Mouse (Mus musculus) kidney, embryonic 15.5 days (tissue): Measurements from ENCODE around the gene Cacna1c. TPM values are rescaled to one million over a fixed set of nuclear protein-coding genes. Genes with fewer than 3 reads are reported as not detected.

Experiments used
- ATAC-seq: fragments of 200-750 bp; cut with Nextera tagmentation; replicated peaks from 2 replicates; pipeline ENCODE4 v1.8.0; 2017; ENCODE audit warnings: moderate TSS enrichment; ENCODE audit not compliant: low FRiP score
- H3K27ac ChIP-seq: fragments of 300-500 bp; sonication (generic); 2 replicates; pipeline ENCODE4 v1.5.1; 2015; ENCODE audit warnings: mild to moderate bottlenecking, inconsistent platforms
- H3K27me3 ChIP-seq: fragments of 300-500 bp; sonication (generic); 2 replicates; pipeline ENCODE4 v1.6.1; 2015; ENCODE audit warnings: inconsistent platforms
- H3K36me3 ChIP-seq: fragments of 300-500 bp; sonication (generic); 2 replicates; pipeline ENCODE4 v1.6.1; 2015; ENCODE audit warnings: inconsistent platforms
- H3K4me1 ChIP-seq: fragments of 300-500 bp; sonication (generic); 2 replicates; pipeline ENCODE4 v1.6.1; 2015; ENCODE audit warnings: inconsistent platforms
- H3K4me2 ChIP-seq: fragments of 300-500 bp; sonication (generic); 2 replicates; pipeline ENCODE4 v1.6.1; 2015; ENCODE audit warnings: moderate library complexity, mild to moderate bottlenecking, inconsistent platforms
- H3K4me3 ChIP-seq: fragments of 300-500 bp; sonication (generic); replicated peaks from 2 replicates; pipeline ENCODE4 v1.5.1; 2015; ENCODE audit warnings: mild to moderate bottlenecking, inconsistent platforms
- H3K9ac ChIP-seq: fragments of 300-500 bp; sonication (generic); 2 replicates; pipeline ENCODE4 v1.6.1; 2015; ENCODE audit warnings: mild to moderate bottlenecking, inconsistent platforms
- H3K9me3 ChIP-seq: fragments of 300-500 bp; sonication (generic); replicated peaks from 2 replicates; pipeline ENCODE4 v1.6.1; 2016; ENCODE audit warnings: inconsistent platforms
- WGBS: fragments of 180-500 bp; shearing (Covaris S2); methylation state at CpG from one replicate; pipeline ENCODE4 v1.1.7; 2015; ENCODE audit warnings: mixed read lengths; 5-methylcytosine and 5-hydroxymethylcytosine counted together
- polyA plus RNA-seq: library from polyadenylated mRNA; unstranded; fragments of >200 nt; fragmentation: Nextera tagmentation; extraction: Ambion mirVana; gene quantifications from 2 replicates; pipeline ENCODE4 v1.2.1, GENCODE M21; 2015

Cacna1c gene
- polyA plus RNA-seq, 1 experiment from 2014 or later = 2.7 TPM

DNA sequence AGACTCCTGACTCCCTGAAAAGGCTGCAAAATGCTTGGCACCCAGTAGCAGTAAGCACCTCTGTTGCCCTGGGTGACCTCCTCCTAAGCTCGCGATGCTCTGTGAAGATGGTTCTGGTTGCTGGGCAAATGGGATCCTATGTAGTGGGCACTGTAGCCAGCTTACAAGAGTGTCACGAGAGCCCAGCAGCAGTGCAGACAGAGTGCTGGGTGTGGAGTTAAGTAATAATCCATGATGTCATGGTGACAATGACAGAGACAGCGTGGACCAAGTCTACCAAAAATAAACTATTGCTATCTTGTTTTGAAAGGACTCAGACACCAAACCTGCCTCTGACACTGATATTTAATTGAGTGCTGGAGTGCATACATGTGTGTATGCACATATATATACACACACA is 5.4 kb upstream of the Cacna1c start:
- Histone ChIP-seq H3K9ac (no peak overlapping the region), H3K27me3 (no peaks in the 10 kb centered on the region), H3K9me3 (no peaks in the 10 kb centered on the region), H3K4me2 (no peak overlapping the region), H3K4me3 (no peak overlapping the region), H3K27ac (no peak overlapping the region), H3K36me3 (peaks cover 26% of the 10 kb centered on the region; the same call in 1 of the 2 replicates), H3K4me1 (no peaks in the 10 kb centered on the region)
- WGBS = 90% methylated on average over 4 of the region's 4 CpGs
- no peak for ATAC-seq

DNA sequence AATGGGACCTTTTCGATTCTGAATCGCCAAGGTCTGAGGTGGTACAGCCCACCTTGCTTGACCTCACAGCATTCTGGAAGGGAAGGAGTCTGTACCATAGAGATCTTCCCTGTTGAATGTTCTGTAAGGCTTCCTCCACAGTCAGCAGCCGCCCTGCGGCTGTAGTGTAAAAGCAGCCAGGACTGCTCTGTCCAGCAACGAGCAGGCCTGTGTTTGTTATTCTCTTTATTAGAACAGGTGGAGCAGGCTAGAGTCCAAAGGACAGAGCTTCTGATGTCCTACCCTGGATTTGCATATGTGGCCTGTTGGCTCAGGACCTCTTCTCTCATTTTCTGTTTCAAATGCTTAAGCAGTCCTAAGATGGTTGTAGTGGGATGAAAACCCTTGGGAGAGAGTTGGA is 4.1 kb upstream of the Cacna1c start:
- 66% methylated on average over 5 of the region's 5 CpGs for WGBS
- no peaks in the 10 kb centered on the region for H3K27me3 ChIP-seq
- no peak overlapping the region for H3K4me2 ChIP-seq
- ATAC-seq = no peak
- H3K36me3 ChIP-seq = peaks cover 21% of the 10 kb centered on the region; the same call in 1 of the 2 replicates
- no peaks in the 10 kb centered on the region for H3K9me3 ChIP-seq
- H3K27ac ChIP-seq = no peak overlapping the region
- H3K4me3 ChIP-seq = no peak overlapping the region
- no peak overlapping the region for H3K9ac ChIP-seq
- no peaks in the 10 kb centered on the region for H3K4me1 ChIP-seq

DNA sequence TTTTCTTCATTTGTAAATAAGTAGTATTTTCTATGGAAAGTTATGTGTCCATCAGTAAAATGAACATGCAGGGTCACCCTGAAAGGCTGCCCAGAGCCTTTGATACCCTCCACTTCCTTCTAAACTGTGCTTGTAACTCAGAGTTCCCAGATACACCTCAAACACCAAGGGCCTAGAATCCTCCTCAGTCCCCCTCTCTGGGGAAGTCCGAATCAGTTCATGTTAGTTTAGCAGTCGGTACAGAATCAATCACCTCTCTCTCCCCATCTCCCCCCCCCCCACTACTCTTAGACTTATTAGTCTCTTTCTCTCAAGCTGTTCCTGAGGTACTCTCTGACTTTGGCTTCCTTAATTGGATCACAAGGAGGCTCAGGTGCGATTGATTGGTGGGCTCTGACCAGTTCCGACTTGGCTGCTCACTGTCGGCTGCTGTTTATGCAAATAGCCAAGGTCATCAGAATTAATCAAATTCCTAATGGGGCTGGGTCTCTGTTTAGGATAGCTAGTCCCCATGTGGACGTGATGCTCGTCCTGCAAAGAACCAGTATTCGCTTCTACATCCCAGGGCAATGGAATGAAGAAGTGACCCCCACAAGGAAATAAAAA is 3.2 kb upstream of the Cacna1c start:
- WGBS = 55% methylated on average over 8 of the region's 8 CpGs
- H3K27me3 ChIP-seq = no peaks in the 10 kb centered on the region
- H3K9me3 ChIP-seq = no peaks in the 10 kb centered on the region
- no peaks in the 10 kb centered on the region for H3K4me1 ChIP-seq
- H3K27ac ChIP-seq = no peak overlapping the region
- H3K4me3 ChIP-seq = no peak overlapping the region
- H3K4me2 ChIP-seq = no peak overlapping the region
- H3K36me3 ChIP-seq = peaks cover 21% of the 10 kb centered on the region; the same call in 1 of the 2 replicates
- H3K9ac ChIP-seq = no peak overlapping the region
- no peak for ATAC-seq

GRCm38 (mm10) chr6:119198534-119199273 is 2.5 kb upstream of the Cacna1c start:
- Histone ChIP-seq H3K9me3 (no peaks in the 10 kb centered on the region), H3K36me3 (peaks cover 16% of the 10 kb centered on the region), H3K27ac (no peak overlapping the region), H3K9ac (no peak overlapping the region), H3K4me3 (no peak overlapping the region), H3K4me2 (no peak overlapping the region), H3K4me1 (peaks cover 6% of the 10 kb centered on the region), H3K27me3 (no peaks in the 10 kb centered on the region)
- WGBS = 55% methylated on average over 15 of the region's 15 CpGs
- no peak for ATAC-seq

DNA sequence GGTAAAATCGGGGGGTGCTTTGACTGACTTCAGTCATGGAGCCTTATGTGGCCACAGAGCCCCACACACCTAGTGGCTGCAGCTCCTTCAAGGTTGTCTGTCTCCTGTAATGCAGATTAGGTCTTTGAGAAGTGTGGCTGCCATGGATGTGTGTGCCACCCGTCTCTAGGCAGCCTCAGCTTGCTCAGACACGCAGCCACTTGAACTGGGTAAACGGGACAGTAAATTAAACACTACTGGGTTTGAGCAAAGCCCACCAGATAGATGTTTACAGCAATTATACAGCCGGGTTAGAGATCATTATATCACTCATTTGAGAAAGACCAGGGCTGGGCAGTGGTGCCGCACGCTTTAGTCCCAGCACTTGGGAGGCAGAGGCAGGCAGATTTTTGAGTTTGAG is 1.6 kb downstream of the Cacna1c start:
- Histone ChIP-seq H3K9ac (no peak overlapping the region), H3K36me3 (peaks cover 29% of the 10 kb centered on the region), H3K27me3 (no peaks in the 10 kb centered on the region), H3K27ac (no peak overlapping the region), H3K4me3 (no peak overlapping the region), H3K4me2 (no peak overlapping the region), H3K4me1 (peaks cover 15% of the 10 kb centered on the region), H3K9me3 (no peaks in the 10 kb centered on the region)
- no peak for ATAC-seq
- 78% methylated on average over 7 of the region's 7 CpGs for WGBS

DNA sequence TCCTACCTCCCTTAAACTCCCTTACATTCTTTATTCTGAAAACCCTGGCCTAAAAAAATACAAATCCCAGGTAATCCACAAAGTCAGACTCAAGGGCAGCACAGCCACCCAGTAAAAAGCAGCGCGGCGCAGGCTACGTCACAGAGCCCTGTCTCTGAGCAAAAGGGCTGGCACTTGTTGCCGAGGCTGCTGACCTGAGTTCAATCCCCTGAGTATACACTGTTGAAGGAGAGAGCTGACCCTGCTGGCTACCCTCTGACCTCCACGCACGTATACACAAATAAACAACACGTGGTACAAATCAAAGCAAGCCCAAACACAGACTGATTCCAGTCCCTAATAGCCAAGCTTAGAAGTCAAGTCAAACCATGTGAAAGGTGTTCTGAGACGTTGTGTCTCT is 2.1 kb downstream of the Cacna1c start:
- Histone ChIP-seq H3K9me3 (no peaks in the 10 kb centered on the region), H3K9ac (no peak overlapping the region), H3K4me1 (peaks cover 15% of the 10 kb centered on the region), H3K4me3 (no peak overlapping the region), H3K4me2 (no peak overlapping the region), H3K36me3 (peaks cover 34% of the 10 kb centered on the region), H3K27ac (0 out of 2 replicates have a peak overlapping the region, but pooled peaks have one; percentile 0), H3K27me3 (no peaks in the 10 kb centered on the region)
- no peak for ATAC-seq
- WGBS = 62% methylated on average over 9 of the region's 9 CpGs

DNA sequence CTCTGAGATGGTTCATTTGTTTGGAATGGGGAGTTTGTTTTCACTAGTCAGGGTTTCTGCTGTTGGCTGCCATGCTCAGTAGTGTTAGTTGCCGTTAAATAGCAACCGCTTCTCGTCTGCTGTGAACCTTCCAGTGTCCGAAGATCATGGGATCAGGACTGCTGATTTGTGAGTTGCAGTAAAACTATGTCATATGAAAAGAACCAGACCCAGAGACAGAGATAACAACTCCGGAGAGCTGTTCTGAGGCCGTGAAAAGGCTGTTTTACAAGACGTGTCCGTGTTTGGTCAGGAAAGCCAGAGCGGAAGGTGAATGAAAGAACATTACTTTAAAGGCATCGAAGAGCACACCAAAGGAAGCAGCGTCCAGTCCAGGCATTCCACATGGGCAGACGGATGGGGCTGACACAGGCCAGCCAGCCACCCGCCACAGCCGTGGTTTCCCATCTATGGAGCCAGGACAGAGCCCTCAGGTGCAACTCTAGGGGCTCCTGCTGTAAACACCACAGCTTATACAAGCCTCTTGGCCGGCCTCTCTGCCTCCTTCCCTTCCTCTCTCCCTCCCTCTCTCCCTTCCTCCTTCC is 2.6 kb downstream of the Cacna1c start:
- H3K27ac ChIP-seq = 0 out of 2 replicates have a peak overlapping the region, but pooled peaks have one; percentile 0
- H3K9ac ChIP-seq = no peak overlapping the region
- no peak for ATAC-seq
- H3K9me3 ChIP-seq = no peaks in the 10 kb centered on the region
- no peaks in the 10 kb centered on the region for H3K27me3 ChIP-seq
- peaks cover 34% of the 10 kb centered on the region for H3K36me3 ChIP-seq
- H3K4me2 ChIP-seq = no peak overlapping the region
- H3K4me1 ChIP-seq = peaks cover 15% of the 10 kb centered on the region
- H3K4me3 ChIP-seq = no peak overlapping the region
- WGBS = 46% methylated on average over 15 of the region's 15 CpGs

DNA sequence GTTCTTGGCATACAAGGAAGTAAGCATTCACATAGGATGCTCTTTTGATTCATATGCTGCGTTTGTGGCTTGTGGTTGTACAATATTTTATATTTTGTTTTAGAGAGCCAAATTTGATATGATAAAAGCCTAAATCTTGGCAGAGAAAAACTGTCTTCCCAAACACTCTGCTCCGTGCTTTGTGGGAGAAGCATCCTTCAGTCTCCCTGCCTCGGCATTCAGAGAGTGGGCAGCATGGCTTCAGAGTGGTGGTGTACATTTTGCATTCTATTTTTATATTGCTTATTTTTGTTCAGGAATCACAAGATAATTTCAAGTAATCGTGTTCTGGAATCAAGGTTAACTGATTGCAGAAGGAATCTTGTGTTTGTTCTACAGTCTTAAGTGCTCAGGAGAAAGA is 4.7 kb downstream of the Cacna1c start:
- Histone ChIP-seq H3K27me3 (no peaks in the 10 kb centered on the region), H3K9me3 (no peaks in the 10 kb centered on the region), H3K36me3 (peaks cover 34% of the 10 kb centered on the region), H3K27ac (no peak overlapping the region), H3K4me1 (peaks cover 15% of the 10 kb centered on the region), H3K4me3 (no peak overlapping the region), H3K4me2 (no peak overlapping the region), H3K9ac (no peak overlapping the region)
- 98% methylated on average over 4 of the region's 4 CpGs for WGBS
- ATAC-seq = no peak

DNA sequence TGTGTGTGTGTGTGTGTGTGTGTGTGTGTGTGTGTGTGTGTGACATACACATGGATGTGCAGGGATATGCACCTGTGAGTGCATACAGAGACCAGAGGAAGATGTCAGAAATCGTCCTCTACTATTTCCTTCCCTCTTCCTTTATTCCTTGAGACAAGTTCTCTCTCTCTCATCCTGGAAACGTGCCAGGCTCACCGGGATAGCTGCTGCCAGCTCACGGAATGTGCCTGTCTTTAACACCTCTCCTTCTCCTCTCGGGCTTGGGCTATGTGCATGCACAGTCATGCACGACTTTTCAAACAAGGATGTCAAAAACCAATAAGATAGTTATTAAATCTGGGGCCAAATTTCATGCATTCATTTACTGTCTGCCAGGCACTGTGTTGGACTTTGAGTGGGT is 8.6 kb downstream of the Cacna1c start:
- peaks cover 41% of the 10 kb centered on the region for H3K36me3 ChIP-seq
- H3K9ac ChIP-seq = no peak overlapping the region
- 72% methylated on average over 6 of the region's 6 CpGs for WGBS
- H3K9me3 ChIP-seq = no peaks in the 10 kb centered on the region
- H3K4me2 ChIP-seq = no peak overlapping the region
- H3K4me3 ChIP-seq = no peak overlapping the region
- H3K27me3 ChIP-seq = no peaks in the 10 kb centered on the region
- 0 out of 2 replicates have a peak, but pooled peaks cover under 1% of the 10 kb centered on the region for H3K4me1 ChIP-seq
- ATAC-seq = no peak
- H3K27ac ChIP-seq = no peak overlapping the region

DNA sequence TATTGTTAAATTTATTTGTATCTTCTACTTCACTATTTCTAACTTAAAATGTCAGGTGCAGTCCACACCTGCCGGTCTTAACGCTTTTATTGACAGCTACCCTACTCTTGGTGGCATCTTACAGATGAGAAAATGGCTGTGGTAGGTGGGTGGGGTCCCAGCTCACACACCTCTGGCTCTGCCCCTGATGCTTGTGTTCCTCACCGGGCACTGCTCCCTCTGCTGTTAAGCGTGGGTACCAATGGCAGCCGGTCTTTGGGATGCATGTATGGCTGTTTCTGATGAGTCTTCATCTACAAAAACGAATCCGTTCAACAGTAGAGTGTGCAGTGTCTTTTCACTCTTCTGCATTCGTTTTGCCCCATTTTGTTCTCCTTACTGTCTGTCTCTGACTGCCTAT is 9.6 kb downstream of the Cacna1c start:
- H3K36me3 ChIP-seq = peaks cover 38% of the 10 kb centered on the region
- no peak overlapping the region for H3K9ac ChIP-seq
- H3K27me3 ChIP-seq = no peaks in the 10 kb centered on the region
- ATAC-seq = no peak
- H3K27ac ChIP-seq = no peak overlapping the region
- H3K4me3 ChIP-seq = no peak overlapping the region
- no peaks in the 10 kb centered on the region for H3K4me1 ChIP-seq
- no peaks in the 10 kb centered on the region for H3K9me3 ChIP-seq
- WGBS = 66% methylated on average over 8 of the region's 8 CpGs
- H3K4me2 ChIP-seq = no peak overlapping the region

- Histone ChIP-seq H3K4me3 (no peak overlapping the region), H3K27me3 (no peaks in the 10 kb centered on the region), H3K36me3 (peaks cover 19% of the 10 kb centered on the region), H3K9ac (no peak overlapping the region), H3K4me2 (no peak overlapping the region), H3K4me1 (no peaks in the 10 kb centered on the region), H3K27ac (no peak overlapping the region), H3K9me3 (no peaks in the 10 kb centered on the region)
- no peak for ATAC-seq
- WGBS = 73% methylated on average over 3 of the region's 3 CpGs
Measured at GRCm38 (mm10) chr6:119183781-119184180, 12.4 kb downstream of the Cacna1c start.

GRCm38 (mm10) chr6:119182211-119182610 is 14.0 kb downstream of the Cacna1c start:
- no peaks in the 10 kb centered on the region for H3K4me1 ChIP-seq
- ATAC-seq = no peak
- WGBS = 84% methylated on average over 9 of the region's 9 CpGs

More at GRCm38 (mm10) chr6:119182211-119182610, 14.0 kb downstream of the Cacna1c start:
- peaks cover 19% of the 10 kb centered on the region for H3K36me3 ChIP-seq
- H3K9me3 ChIP-seq = no peaks in the 10 kb centered on the region
- no peak overlapping the region for H3K9ac ChIP-seq
- H3K27ac ChIP-seq = no peak overlapping the region
- H3K4me3 ChIP-seq = no peak overlapping the region
- H3K27me3 ChIP-seq = no peaks in the 10 kb centered on the region
- no peak overlapping the region for H3K4me2 ChIP-seq
